19 mouse cellular contexts compared by ENCODE assay signal in the genomic region with DNA sequence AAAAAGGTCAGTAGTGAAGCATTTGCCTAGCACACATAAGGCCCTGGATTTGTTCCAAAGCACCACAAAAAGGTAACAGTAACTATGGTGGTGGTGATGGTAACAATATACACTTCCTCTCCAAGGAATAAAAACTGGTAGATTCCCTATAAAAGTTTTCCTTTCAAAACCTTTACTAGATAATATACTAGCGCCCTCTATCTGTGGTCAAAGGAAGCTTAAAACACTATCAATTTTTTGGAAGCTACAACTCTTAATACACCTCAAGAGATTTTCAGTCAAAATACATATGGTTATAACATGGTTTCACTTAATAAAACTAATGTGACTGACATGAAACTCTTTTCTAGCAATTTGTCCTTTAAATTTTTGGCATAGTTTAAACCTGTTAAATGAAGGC.
DNase-seq lines count a peak whose midpoint lies in the region; ATAC-seq and TF ChIP-seq lines count a peak whose summit lies in the region.
"Had no signal": no experiment of that assay in that cellular context is flagged by ENCODE, and none has a peak within 500 bp of the region (broad histone marks: within the 10 kb centered on the region; RNA-seq: fewer than 3 reads in every experiment).

No protein-coding gene starts in this region.

- 29% methylated on average over 1 of the region's 1 CpGs for WGBS in heart, postnatal 0 days
- 21% methylated on average over 1 of the region's 1 CpGs for WGBS in lung, postnatal 0 days

- peak; percentile 23 for TF ChIP-seq CTCF in heart, postnatal 0 days (IDR thresholded peaks at IDR 0.05; ENCODE audit: low read depth)
- TF ChIP-seq CTCF in lung, postnatal 0 days (IDR thresholded peaks at IDR 0.05): peak; percentile 38; the same call in 1 of the 2 replicates
- peak in 2 of 3 experiments; percentile 4 to 49; a peak in 2 of 6 replicates for TF ChIP-seq CTCF in MEL (IDR thresholded peaks at IDR 0.05 in 2 of 3, conservative IDR thresholded peaks at IDR 0.05 in 1 of 3; ENCODE audit: control insufficient read depth in 1 of 3, insufficient read depth in 1 of 3, low read depth in 2 of 3, low read length in 3 of 3, poor library complexity in 1 of 3, severe bottlenecking in 1 of 3)

- H3K4me2 ChIP-seq in heart, postnatal 0 days (ENCODE audit: low read depth, low read length): no peak overlapping the region
- H3K4me2 ChIP-seq in lung, postnatal 0 days (replicated peaks; ENCODE audit: low read depth, low read length): no peak overlapping the region
- H3K4me2 ChIP-seq: heart, embryonic 11.5 days; limb, embryonic 12.5 days; neural tube, embryonic 15.5 days had no signal

- no peak for TF ChIP-seq EP300 in heart, postnatal 0 days (IDR thresholded peaks at IDR 0.05; ENCODE audit: low read depth)
- TF ChIP-seq EP300 in lung, postnatal 0 days (IDR thresholded peaks at IDR 0.05): no peak
- TF ChIP-seq EP300 in MEL (IDR thresholded peaks at IDR 0.05; ENCODE audit: low read depth in 1 of 2, low read length in 2 of 2): no peak

- ATAC-seq in heart, postnatal 0 days (ENCODE audit: insufficient read depth, low read depth): no peak
- ATAC-seq in lung, postnatal 0 days: no peak
- no peak for ATAC-seq in erythroblast, adult 5-6 weeks (replicated peaks; ENCODE audit: low FRiP score, poor library complexity, severe bottlenecking)

- no peak overlapping the region for H3K27ac ChIP-seq in heart, postnatal 0 days (ENCODE audit: low read depth)
- no peak overlapping the region for H3K27ac ChIP-seq in lung, postnatal 0 days (ENCODE audit: low read length)
- H3K27ac ChIP-seq in MEL (ENCODE audit: control insufficient read depth, low read depth, low read length): no peak overlapping the region
- H3K27ac ChIP-seq: hindbrain, embryonic 10.5 days; limb, embryonic 12.5 days; neural tube, embryonic 15.5 days had no signal

- TF ChIP-seq POLR2A in MEL (IDR thresholded peaks at IDR 0.05; ENCODE audit: control insufficient read depth in 1 of 2, insufficient read depth in 1 of 2, low read depth in 1 of 2, low read length in 2 of 2, poor library complexity in 1 of 2): no peak

- H3K79me2 ChIP-seq in MEL (ENCODE audit: control insufficient read depth, insufficient read depth, low read length, poor library complexity): no peaks in the 10 kb centered on the region

- intact Hi-C loops in heart, postnatal 25 days (cut with DNase I): no loop called here

- peak; percentile 11 for DNase-seq in heart, postnatal 0 days (ENCODE audit: low spot score)
- no peak for DNase-seq in heart, postnatal 25 days (ENCODE audit: low spot score)
- DNase-seq in lung, postnatal 0 days (ENCODE audit: low spot score): peak; percentile 60
- DNase-seq in lung, postnatal 25 days (ENCODE audit: low spot score): no peak
- DNase-seq in MEL (ENCODE audit: low read depth, low spot score): peak; percentile 20
- peak; percentile 67 for DNase-seq in retina, embryonic 14.5 days (ENCODE audit: low spot score)
- DNase-seq: cerebellum, adult 11-12 months; gastrocnemius, postnatal 25 days; kidney, adult 11 months; kidney, postnatal 36 days; lung, adult 18-20 months; right cerebral cortex, adult 18-20 months; thymus, postnatal 25 days had no signal

- no peaks in the 10 kb centered on the region for H3K9me3 ChIP-seq in heart, postnatal 0 days (replicated peaks; ENCODE audit: control insufficient read depth, low read length)
- no peaks in the 10 kb centered on the region for H3K9me3 ChIP-seq in lung, postnatal 0 days (ENCODE audit: low read length)
- no peaks in the 10 kb centered on the region for H3K9me3 ChIP-seq in MEL (replicated peaks; ENCODE audit: insufficient read depth, low read length)
- H3K9me3 ChIP-seq: hindbrain, embryonic 10.5 days; limb, embryonic 12.5 days; neural tube, embryonic 15.5 days had no signal

- H3K4me1 ChIP-seq in heart, postnatal 0 days (ENCODE audit: control insufficient read depth, insufficient read depth): peaks cover 5% of the 10 kb centered on the region; the same call in 1 of the 2 replicates
- H3K4me1 ChIP-seq in lung, postnatal 0 days (ENCODE audit: insufficient read depth, low read depth, low read length): no peaks in the 10 kb centered on the region
- H3K4me1 ChIP-seq in MEL (ENCODE audit: control insufficient read depth in 1 of 2, insufficient read depth in 2 of 2, low read length in 2 of 2): no peaks in the 10 kb centered on the region
- H3K4me1 ChIP-seq: hindbrain, embryonic 10.5 days; limb, embryonic 12.5 days; neural tube, embryonic 15.5 days had no signal

- no peak overlapping the region for H3K4me3 ChIP-seq in heart, postnatal 0 days (ENCODE audit: low read depth, low read length)
- no peak overlapping the region for H3K4me3 ChIP-seq in lung, postnatal 0 days (ENCODE audit: low read depth, low read length)
- H3K4me3 ChIP-seq in MEL (ENCODE audit: control insufficient read depth in 1 of 2, insufficient read depth in 1 of 2, low read depth in 2 of 2, low read length in 2 of 2): no peak overlapping the region
- H3K4me3 ChIP-seq: erythroblast, embryonic 14.5 days; hindbrain, embryonic 10.5 days; limb, embryonic 12.5 days; neural tube, embryonic 15.5 days had no signal

- H3K36me3 ChIP-seq in heart, postnatal 0 days (replicated peaks; ENCODE audit: control insufficient read depth, insufficient read depth, low read length): peaks cover 20% of the 10 kb centered on the region
- H3K36me3 ChIP-seq in lung, postnatal 0 days (ENCODE audit: insufficient read depth, low read length): peaks cover 7% of the 10 kb centered on the region; the same call in 1 of the 2 replicates
- H3K36me3 ChIP-seq in MEL (ENCODE audit: control insufficient read depth in 1 of 2, insufficient read depth in 2 of 2, low read length in 2 of 2): peaks cover 0 to 11% of the 10 kb centered on the region in 2 experiments; a peak in 2 of 4 replicates

- H3K9ac ChIP-seq in heart, postnatal 0 days (replicated peaks; ENCODE audit: low read depth, low read length): no peak overlapping the region
- H3K9ac ChIP-seq in lung, postnatal 0 days (replicated peaks; ENCODE audit: low read depth): no peak overlapping the region
- H3K9ac ChIP-seq in MEL (ENCODE audit: control insufficient read depth, low read depth, low read length, poor library complexity, severe bottlenecking): no peak overlapping the region
- H3K9ac ChIP-seq: limb, embryonic 12.5 days; neural tube, embryonic 15.5 days had no signal

- TF ChIP-seq RAD21 in MEL (IDR thresholded peaks at IDR 0.05; ENCODE audit: low read depth, low read length): peak; percentile 34

- no peaks in the 10 kb centered on the region for H3K27me3 ChIP-seq in heart, postnatal 0 days (ENCODE audit: control insufficient read depth, insufficient read depth, low read length)
- no peaks in the 10 kb centered on the region for H3K27me3 ChIP-seq in lung, postnatal 0 days (replicated peaks; ENCODE audit: insufficient read depth, low read length)
- no peaks in the 10 kb centered on the region for H3K27me3 ChIP-seq in MEL (ENCODE audit: control insufficient read depth in 1 of 2, insufficient read depth in 2 of 2, low read length in 2 of 2)
- H3K27me3 ChIP-seq: limb, embryonic 12.5 days; neural tube, embryonic 15.5 days had no signal

TF ChIP-seq in MEL, 35 proteins besides CTCF, POLR2A, EP300 and RAD21:
- TF ChIP-seq UBTF (IDR thresholded peaks at IDR 0.05; ENCODE audit: borderline replicate concordance, insufficient read depth, low read depth, low read length): no peak
- TF ChIP-seq KAT2A (conservative IDR thresholded peaks at IDR 0.05; ENCODE audit: low read depth, low read length): no peak
- no peak for TF ChIP-seq TCF12 (IDR thresholded peaks at IDR 0.05; ENCODE audit: low read depth, low read length)
- TF ChIP-seq POLR2AphosphoS5 (IDR thresholded peaks at IDR 0.05; ENCODE audit: borderline replicate concordance, low read depth, low read length): no peak
- TF ChIP-seq USF2 (IDR thresholded peaks at IDR 0.05; ENCODE audit: borderline replicate concordance in 1 of 2, insufficient read depth in 1 of 2, low read depth in 1 of 2, low read length in 2 of 2): no peak
TF ChIP-seq in MEL: peak in this region for 0.

Comparison
In these comparisons a context has a peak if more than half of its experiments do, and no peak if none do; other contexts are left out.
1. DNase-seq: peak in heart, postnatal 0 days (single experiment), lung, postnatal 0 days (single experiment), MEL (single experiment) and retina, embryonic 14.5 days (single experiment); none in heart, postnatal 25 days (single experiment) and lung, postnatal 25 days (single experiment).
2. Peak in every context shown above with its lines, with median percentiles within 50 percentile points of each other: CTCF ChIP-seq.